Mouse (Mus musculus) lung, adult 18-20 months (tissue): ENCODE results near the gene Ndufaf2.

ENCODE experiments used
- DNase-seq, 2 experiments: peaks; one replicate each; pipeline ENCODE4 v3.0.0; 2022; ENCODE audit warnings: mixed read lengths in 2 of 2

The Ndufaf2 gene

GRCm38 (mm10) chr13:108158465-108159240 lies at the start of gene Ndufaf2, which contains the start of gene Ercc8:
Gene Ndufaf2 (minus strand): TSS chr13:108158623.
Gene Ercc8 (plus strand): TSS chr13:108158731.
- DNase-seq: peak; percentile 93 to 94

DNA sequence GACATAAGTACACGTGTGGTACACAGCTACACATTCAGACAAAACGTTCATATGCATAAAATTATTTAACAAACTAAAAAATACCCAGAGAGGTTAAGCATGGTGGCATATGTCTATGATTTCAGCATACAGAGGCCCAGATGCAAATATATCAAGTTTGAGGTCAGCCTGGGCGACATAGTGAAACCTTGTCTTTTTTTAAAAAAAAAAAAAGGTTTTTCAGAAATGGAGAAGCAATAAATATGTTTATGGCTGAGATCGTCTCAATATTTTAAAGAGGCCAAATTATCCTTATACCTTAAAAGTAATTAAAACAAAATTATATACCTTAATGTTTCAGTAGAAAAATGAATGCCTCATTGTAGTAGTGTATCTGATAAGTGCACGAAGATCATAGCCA lies 49.7 kb upstream of the Ndufaf2 start:
- DNase-seq: no peak

GRCm38 (mm10) chr13:108207447-108207846 lies 49.0 kb upstream of the Ndufaf2 start:
- no peak for DNase-seq

DNA sequence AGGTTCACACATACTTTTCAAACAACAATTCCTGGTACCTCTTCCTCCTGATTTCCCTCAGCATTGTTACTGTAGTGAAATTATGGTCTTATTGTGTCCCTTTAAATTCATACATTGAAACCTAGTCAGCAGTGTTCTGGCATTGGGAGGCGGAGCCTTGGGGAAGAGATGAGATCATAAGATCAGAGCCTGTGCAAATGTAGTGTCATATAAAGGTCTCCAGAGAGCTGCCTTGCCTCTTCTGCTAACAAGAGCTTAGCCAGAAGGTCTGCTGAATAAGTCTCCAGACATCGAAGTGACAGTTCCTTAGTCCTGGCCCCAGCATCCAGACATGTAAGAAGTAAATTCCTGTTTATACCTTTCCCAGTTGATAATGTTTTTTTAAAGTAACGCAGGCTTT lies 46.4 kb upstream of the Ndufaf2 start:
- no peak for DNase-seq

DNA sequence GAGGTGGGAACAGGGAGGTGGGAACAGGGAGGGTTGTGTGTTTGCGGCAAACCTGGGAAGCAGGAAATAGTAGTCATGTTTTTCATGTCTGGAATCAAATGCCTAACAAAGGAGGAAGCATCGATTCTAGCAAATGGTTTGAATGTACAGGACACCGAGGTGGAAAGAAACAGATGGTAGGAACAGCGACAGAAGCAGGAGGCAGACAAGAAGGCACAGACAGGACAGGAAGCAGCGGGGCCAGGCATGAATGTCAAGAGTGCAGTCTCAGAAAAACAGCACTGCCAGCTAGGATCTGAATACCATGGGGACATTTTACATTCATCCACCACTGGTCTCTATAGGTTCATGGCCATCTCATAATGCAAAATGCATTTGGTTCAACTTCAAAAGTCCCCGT lies 37.1 kb upstream of the Ndufaf2 start:
- DNase-seq: no peak

- DNase-seq: peak; percentile 22 to 37
These were observed 32.8 kb upstream of the Ndufaf2 start for GRCm38 (mm10) chr13:108191074-108191720.

GRCm38 (mm10) chr13:108187994-108188393 lies 29.6 kb upstream of the Ndufaf2 start:
- no peak for DNase-seq

DNA sequence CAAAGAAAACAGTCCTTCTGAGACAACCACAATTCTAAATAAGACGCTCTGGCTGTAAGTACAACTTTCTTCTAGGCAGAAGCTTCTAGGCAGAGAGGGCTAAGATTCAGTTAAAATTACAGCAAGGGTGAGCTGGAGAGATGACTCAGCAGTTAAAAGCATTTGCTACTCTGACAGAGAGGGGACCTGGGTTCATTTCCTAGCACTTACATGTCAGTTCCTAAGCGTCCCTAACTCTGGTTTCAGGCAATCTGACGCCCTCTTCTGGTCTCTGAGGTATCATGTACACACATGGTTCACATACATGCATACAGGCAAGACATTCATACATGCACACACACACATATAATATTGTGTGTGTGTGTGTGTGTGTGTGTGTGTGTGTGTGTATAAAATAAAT lies 27.1 kb upstream of the Ndufaf2 start:
- no peak for DNase-seq

DNA sequence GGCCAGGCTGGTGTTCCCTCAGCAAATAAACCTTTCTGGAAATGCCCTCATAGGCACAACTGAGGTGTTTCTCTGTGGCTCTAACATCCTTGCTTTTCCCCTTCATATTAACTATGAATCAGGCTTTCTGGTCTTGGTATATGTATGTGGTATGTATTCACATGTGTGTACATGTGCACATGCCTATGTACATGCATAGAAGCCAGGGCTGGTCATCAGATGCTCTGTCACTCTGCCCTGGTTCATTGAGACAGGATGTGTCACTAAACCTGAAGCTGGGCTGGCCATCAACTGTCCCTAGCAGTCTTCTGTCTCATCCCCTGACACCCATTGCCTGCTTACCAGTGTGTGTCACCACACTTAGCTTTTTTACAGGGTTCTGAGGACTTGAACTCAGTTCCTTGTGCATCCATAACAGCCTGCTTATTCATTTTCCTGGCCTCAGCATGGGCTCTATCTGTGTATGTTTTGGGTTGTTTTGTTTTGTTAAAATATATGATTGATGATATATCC lies 26.4 kb upstream of the Ndufaf2 start:
- DNase-seq: no peak

GRCm38 (mm10) chr13:108180821-108181220 lies 22.4 kb upstream of the Ndufaf2 start:
- no peak for DNase-seq

DNA sequence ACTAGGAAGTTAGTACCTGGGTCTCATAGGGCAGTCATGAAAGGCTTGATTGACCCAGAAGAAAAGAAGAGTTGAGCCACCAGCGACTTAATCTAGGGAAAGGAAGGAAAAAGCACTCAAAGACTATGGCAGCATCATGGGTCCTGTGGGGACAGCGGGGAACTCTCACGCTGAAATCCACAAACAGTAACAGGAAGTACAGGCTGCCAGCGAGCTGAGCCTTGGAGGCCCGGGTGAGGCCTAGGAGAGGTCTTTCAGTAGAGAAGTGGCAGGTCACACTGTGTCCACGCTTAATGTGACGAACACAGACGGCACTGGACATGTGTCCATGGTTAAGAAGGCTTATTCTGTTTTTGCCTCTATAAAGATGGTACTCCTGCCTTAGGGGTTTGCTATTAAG lies 21.2 kb upstream of the Ndufaf2 start:
- DNase-seq: no peak

DNA sequence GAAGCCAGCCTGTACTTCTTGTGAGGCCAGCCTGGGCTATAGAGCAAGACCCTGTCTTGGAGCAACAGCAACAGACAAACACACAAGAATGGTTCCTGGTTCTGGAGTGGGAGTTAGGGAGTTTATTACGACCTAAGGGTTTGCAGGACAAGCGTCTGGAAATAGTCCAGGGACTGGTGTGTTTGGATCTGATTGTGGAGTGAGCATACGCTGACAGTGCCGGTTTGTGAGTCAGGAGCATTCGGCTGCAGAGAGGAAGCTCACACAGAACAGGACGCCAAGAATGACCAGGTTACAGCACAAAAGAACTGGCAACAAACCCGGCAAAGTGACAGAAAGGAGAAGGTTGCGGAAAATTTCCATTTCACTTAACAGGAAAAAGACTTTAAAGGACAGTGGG lies 12.1 kb upstream of the Ndufaf2 start:
- DNase-seq: no peak

DNA sequence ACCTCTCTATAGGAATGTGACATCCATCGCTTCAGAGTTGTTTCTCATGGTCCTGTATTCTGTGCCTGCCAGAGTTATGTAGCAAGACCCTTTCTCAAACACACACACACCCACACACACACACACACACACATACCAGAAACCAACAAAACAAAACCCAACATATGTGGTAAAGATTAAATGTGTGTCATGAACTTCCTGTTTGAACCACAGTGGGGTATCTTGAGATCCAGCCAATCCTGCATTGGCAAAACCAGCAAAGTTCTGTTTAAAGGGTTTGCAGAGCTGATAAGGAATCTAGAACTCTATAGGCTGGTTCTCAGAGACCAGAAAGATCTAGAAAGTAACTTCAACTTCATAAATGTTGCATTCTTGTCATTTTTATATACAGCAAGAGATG lies 11.6 kb upstream of the Ndufaf2 start:
- DNase-seq: no peak

- no peak for DNase-seq
These were observed 6.2 kb upstream of the Ndufaf2 start for GRCm38 (mm10) chr13:108164621-108165020.

DNA sequence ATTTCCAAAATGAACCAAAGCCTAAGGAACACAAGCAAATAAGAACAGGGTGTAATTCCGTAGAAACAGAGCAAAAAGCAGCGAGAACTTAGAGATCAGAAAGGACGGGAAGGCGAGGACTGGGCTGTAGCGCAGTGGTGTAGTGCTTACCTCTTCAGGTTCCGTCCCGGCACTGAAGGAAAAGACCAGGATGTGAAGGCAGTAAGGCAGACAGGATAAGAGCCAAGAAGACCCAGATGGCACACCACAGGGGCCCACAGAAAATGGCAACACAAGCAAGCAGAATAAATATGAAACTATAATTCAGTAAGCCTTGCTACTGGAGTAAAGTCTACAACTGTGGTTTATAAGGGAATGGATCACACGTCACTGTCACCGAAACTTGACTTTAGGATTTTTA lies 5.5 kb upstream of the Ndufaf2 start:
- no peak for DNase-seq

GRCm38 (mm10) chr13:108159963-108160362 lies 1.5 kb upstream of the Ndufaf2 start:
- no peak for DNase-seq

DNA sequence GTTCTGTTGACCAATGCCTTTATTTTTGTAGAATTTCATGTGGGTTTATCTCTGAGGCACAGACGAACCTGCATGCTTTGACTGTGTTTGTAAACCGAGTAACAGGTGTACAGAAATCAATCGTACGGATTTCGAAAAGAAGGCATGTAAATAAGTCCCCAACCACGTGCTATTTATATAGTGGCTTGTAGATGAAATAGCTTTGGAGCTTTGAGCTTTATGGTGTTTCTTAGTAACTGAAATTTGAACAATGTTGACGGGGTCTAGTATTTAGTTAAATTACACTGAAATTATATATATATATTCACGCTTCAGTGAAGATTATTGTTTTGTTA lies 785 bp upstream of the Ndufaf2 start:
- no peak for DNase-seq

DNA sequence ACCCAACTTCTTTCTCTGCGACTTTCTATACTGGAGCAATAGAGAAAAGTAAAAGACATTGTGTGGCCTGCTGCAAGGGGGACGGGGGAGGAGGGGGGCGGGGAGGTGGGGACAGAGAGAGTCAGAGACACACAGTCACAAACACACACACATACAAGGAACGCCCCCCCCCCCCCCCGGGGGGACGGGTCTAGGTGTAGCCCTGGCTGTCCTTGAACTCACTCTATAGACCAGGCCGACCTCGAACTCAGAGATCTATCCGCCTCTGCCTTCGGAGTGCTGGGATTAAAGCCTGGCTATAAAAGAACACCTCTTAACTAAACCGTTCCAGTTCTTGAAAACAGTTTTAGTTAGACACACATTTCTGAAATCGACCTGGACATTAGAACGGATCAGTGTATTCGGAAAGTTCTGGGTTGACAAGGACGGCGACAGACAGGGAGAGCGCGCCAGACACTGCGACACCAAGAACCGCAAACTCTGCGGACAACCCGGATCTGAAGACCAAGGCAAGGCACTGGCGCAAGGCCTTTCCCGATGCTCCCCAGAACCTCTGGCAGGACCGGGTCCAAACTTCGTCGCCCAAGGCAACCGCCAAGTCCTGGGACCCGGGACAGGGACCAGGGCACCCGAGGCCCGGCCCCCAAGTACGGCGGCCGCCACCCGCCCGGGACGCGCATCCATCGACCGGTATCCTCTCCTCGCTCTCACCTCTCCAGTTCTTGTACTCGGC lies 525 bp downstream of the Ndufaf2 start:
- no peak for DNase-seq

- no peak for DNase-seq
These were observed 1.3 kb downstream of the Ndufaf2 start for GRCm38 (mm10) chr13:108157156-108157555.

- DNase-seq: peak in 1 of 2 experiments; percentile 60
These were observed 5.6 kb downstream of the Ndufaf2 start for GRCm38 (mm10) chr13:108152650-108153372.

GRCm38 (mm10) chr13:108151782-108152181 lies 6.6 kb downstream of the Ndufaf2 start:
- DNase-seq: no peak

DNA sequence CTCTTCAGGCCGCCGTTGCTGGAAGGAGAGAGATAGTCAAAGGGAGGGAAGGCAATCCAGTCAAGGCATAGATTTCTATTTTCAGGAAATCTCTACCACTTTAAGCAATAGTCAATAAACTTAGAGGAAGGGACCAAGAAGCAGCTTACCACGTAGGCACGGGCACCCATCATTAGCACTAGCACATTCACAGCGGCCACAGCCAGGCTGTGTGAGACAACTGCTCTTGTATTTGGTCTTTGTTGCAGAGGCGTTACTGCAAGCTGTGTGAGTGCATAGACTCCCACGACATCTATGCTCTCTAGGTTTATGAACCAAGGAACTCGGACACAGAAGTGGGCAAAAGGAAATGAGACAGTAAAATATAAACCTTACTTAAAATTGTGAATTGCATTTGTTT lies 14.3 kb downstream of the Ndufaf2 start:
- DNase-seq: no peak

GRCm38 (mm10) chr13:108138403-108138977 lies 19.9 kb downstream of the Ndufaf2 start:
- DNase-seq: no peak
